Mouse (Mus musculus) liver, adult 2 months (tissue): ENCODE data around the gene R3hdml. TPM values are rescaled to one million over a fixed set of nuclear protein-coding genes. Genes with fewer than 3 reads are reported as not detected.
"Not testable (repeated sequence)": the region's sequence is repeated elsewhere in the genome, so short reads cannot be mapped to it uniquely, and the experiment has no call there.

Experiments used
- DNase-seq: peaks from one replicate; pipeline ENCODE4 v3.0.0-alpha.2; 2011; ENCODE audit warnings: low read depth, low spot score; ENCODE audit errors: extremely low read depth
- H3K27ac ChIP-seq: fragments of 200-500 bp; replicated peaks from 2 replicates; pipeline ENCODE4 v1.5.1; 2012; ENCODE audit warnings: low read depth, mild to moderate bottlenecking, control low read depth, inconsistent platforms, low read length; ENCODE audit not compliant: insufficient read depth
- H3K27me3 ChIP-seq: fragments of 200-500 bp; 2 replicates; pipeline ENCODE4 v1.6.1; 2012; ENCODE audit warnings: mild to moderate bottlenecking, moderate library complexity, low read length, inconsistent platforms; ENCODE audit not compliant: control insufficient read depth, insufficient read depth
- H3K36me3 ChIP-seq: fragments of 200-500 bp; 2 replicates; pipeline ENCODE4 v1.6.1; 2012; ENCODE audit warnings: low read length, inconsistent platforms; ENCODE audit not compliant: control insufficient read depth, insufficient read depth
- H3K4me1 ChIP-seq: fragments of 200-500 bp; 2 replicates; pipeline ENCODE4 v1.6.1; 2011; ENCODE audit warnings: low read length; ENCODE audit not compliant: control insufficient read depth, insufficient read depth
- H3K4me3 ChIP-seq: fragments of 200-500 bp; 2 replicates; pipeline ENCODE4 v1.5.1; 2011; ENCODE audit warnings: low read depth, mild to moderate bottlenecking, control low read depth, low read length, moderate library complexity; ENCODE audit not compliant: insufficient read depth
- H3K79me2 ChIP-seq: fragments of 200-500 bp; 2 replicates; pipeline ENCODE4 v1.6.1; 2012; ENCODE audit warnings: inconsistent platforms, mild to moderate bottlenecking, low read length, moderate library complexity; ENCODE audit not compliant: control insufficient read depth, insufficient read depth
- H3K9ac ChIP-seq: fragments of 200-500 bp; 2 replicates; pipeline ENCODE4 v1.6.1; 2012; ENCODE audit warnings: low read depth, mild to moderate bottlenecking, control low read depth, inconsistent platforms, low read length
- CTCF ChIP-seq: fragments of 200-500 bp; IDR thresholded peaks from 2 replicates; pipeline ENCODE4 v1.5.1; 2011; ENCODE audit warnings: low read depth, low read length, control low read depth
- POLR2A ChIP-seq: fragments of 200-500 bp; IDR thresholded peaks from 2 replicates; pipeline ENCODE4 v1.6.1; 2011; ENCODE audit warnings: low read length, control low read depth; ENCODE audit not compliant: insufficient read depth; ENCODE audit errors: extremely low read depth
- WGBS: fragments of 180-500 bp; shearing (Covaris S2); methylation state at CpG from one replicate; pipeline ENCODE4 v1.1.7; 2018; 5-methylcytosine and 5-hydroxymethylcytosine counted together
- polyA plus RNA-seq: library from polyadenylated mRNA; depleted of rRNA; stranded (reverse); fragments of >200 nt; gene quantifications from 2 replicates; pipeline ENCODE4 v1.2.3, GENCODE M21; 2012
- total RNA-seq: library from RNA; depleted of rRNA; stranded (reverse); fragments of >200 nt; gene quantifications from 2 replicates; pipeline ENCODE4 v1.2.3, GENCODE M21; 2014

Gene R3hdml
- total and polyA plus RNA-seq, 2 experiments: not detected

- H3K27ac ChIP-seq: no peak overlapping the region
- H3K79me2 ChIP-seq: no peaks in the 10 kb centered on the region
- WGBS: 80% methylated on average over 6 of the region's 6 CpGs
- DNase-seq: peak; percentile 49
- no peak for TF ChIP-seq POLR2A
- TF ChIP-seq CTCF: peak; percentile 36; the same call in 1 of the 2 replicates
- no peaks in the 10 kb centered on the region for H3K27me3 ChIP-seq
- no peaks in the 10 kb centered on the region for H3K36me3 ChIP-seq
- no peaks in the 10 kb centered on the region for H3K4me1 ChIP-seq
- H3K4me3 ChIP-seq: no peak overlapping the region
- no peak overlapping the region for H3K9ac ChIP-seq
Measured at GRCm38 (mm10) chr2:163452738-163453137, 39.4 kb upstream of the R3hdml start.

- Histone ChIP-seq H3K79me2 (no peaks in the 10 kb centered on the region), H3K9ac (no peak overlapping the region), H3K4me1 (no peaks in the 10 kb centered on the region), H3K4me3 (no peak overlapping the region), H3K36me3 (no peaks in the 10 kb centered on the region), H3K27me3 (no peaks in the 10 kb centered on the region), H3K27ac (no peak overlapping the region)
- DNase-seq: no peak
- 88% methylated on average over 13 of the region's 13 CpGs for WGBS
- no peak for TF ChIP-seq POLR2A
- TF ChIP-seq CTCF: no peak
Measured at GRCm38 (mm10) chr2:163453378-163453777, 38.7 kb upstream of the R3hdml start.

- 35% methylated on average over 27 of the region's 27 CpGs for WGBS
- no peaks in the 10 kb centered on the region for H3K79me2 ChIP-seq
- H3K36me3 ChIP-seq: no peaks in the 10 kb centered on the region
- H3K4me3 ChIP-seq: no peak overlapping the region
- H3K27me3 ChIP-seq: no peaks in the 10 kb centered on the region
- H3K4me1 ChIP-seq: no peaks in the 10 kb centered on the region
- no peak for TF ChIP-seq CTCF
- TF ChIP-seq POLR2A: no peak
- no peak for DNase-seq
- no peak overlapping the region for H3K9ac ChIP-seq
- no peak overlapping the region for H3K27ac ChIP-seq
Measured at GRCm38 (mm10) chr2:163458539-163459265, 33.4 kb upstream of the R3hdml start.

DNA sequence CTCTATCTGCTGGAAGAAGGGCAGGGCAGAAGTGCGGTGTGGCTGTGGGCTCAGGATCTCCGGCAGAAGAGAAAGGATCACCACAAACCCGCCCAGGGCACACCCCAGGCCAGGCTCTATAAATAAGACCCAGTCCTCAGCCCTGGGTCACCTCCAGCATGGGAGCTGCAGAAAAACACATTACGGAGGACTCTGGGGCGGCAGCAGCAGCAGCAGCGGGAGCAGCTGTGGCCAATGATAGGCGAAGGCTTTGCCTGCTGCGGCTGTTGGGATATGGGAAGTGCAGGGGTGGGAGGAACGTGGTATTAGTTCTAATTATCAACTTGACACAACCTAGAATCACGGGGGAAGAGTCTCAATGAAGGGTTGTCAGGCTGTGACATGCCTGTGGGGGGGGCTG, 32.7 kb upstream of the R3hdml start:
- no peak for DNase-seq
- TF ChIP-seq POLR2A: no peak
- TF ChIP-seq CTCF: no peak
- Histone ChIP-seq H3K9ac (no peak overlapping the region), H3K36me3 (no peaks in the 10 kb centered on the region), H3K79me2 (no peaks in the 10 kb centered on the region), H3K27ac (no peak overlapping the region), H3K4me3 (no peak overlapping the region), H3K4me1 (no peaks in the 10 kb centered on the region), H3K27me3 (no peaks in the 10 kb centered on the region)
- WGBS: 37% methylated on average over 10 of the region's 10 CpGs

DNA sequence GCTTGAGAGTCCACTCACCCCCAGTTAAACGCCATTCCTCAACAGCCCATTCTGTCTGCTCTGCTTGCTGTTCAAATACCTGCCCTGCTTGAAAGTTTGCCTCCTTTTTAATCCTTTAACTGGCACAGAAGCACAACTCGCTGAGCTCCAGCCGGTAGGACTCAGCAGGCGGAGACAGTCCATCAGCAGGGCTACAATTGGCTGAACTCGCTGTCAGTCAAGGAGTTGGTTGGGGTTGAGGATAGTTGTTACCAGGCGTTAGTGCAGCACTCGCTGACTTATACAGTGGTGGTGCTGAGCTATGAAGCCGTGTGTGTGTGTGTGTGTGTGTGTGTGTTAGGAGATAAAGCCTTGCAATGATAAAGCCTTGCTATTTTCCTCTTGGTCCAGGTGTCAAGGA, 31.5 kb upstream of the R3hdml start:
- no peak for TF ChIP-seq POLR2A
- TF ChIP-seq CTCF: no peak
- 89% methylated on average over 8 of the region's 8 CpGs for WGBS
- DNase-seq: no peak
- Histone ChIP-seq H3K79me2 (no peaks in the 10 kb centered on the region), H3K4me1 (peaks cover 2% of the 10 kb centered on the region; the same call in 1 of the 2 replicates), H3K4me3 (no peak overlapping the region), H3K27me3 (no peaks in the 10 kb centered on the region), H3K27ac (no peak overlapping the region), H3K9ac (no peak overlapping the region), H3K36me3 (no peaks in the 10 kb centered on the region)

GRCm38 (mm10) chr2:163461307-163461706, 30.8 kb upstream of the R3hdml start:
- H3K79me2 ChIP-seq, H3K36me3 ChIP-seq, DNase-seq, H3K4me3 ChIP-seq, H3K27me3 ChIP-seq, H3K4me1 ChIP-seq, H3K27ac ChIP-seq, H3K9ac ChIP-seq: not testable (repeated sequence)
- WGBS: 93% methylated on average over 9 of the region's 9 CpGs
